Mouse (Mus musculus): ENCODE data around the gene Fabp1. TPM values are rescaled to one million over a fixed set of nuclear protein-coding genes. Genes with fewer than 3 reads are reported as not detected.

The Fabp1 gene
- polyA plus RNA-seq, 1 experiment from 2014 or later: not detected

- H3K4me3 ChIP-seq (replicated peaks): no peak overlapping the region
These were observed 10.0 kb upstream of the Fabp1 start for GRCm38 (mm10) chr6:71189578-71189977.

GRCm38 (mm10) chr6:71190501-71190900, 9.1 kb upstream of the Fabp1 start:
- no peak overlapping the region for H3K9ac ChIP-seq
- H3K4me2 ChIP-seq: no peak overlapping the region
- ATAC-seq (ENCODE audit: low FRiP score): no peak
- no peaks in the 10 kb centered on the region for H3K36me3 ChIP-seq (replicated peaks)
- 74% methylated on average over 2 of the region's 2 CpGs for WGBS
- no peaks in the 10 kb centered on the region for H3K9me3 ChIP-seq
- H3K27ac ChIP-seq: no peak overlapping the region
- no peaks in the 10 kb centered on the region for H3K4me1 ChIP-seq
- H3K4me3 ChIP-seq (replicated peaks): no peak overlapping the region
- no peaks in the 10 kb centered on the region for H3K27me3 ChIP-seq

More at GRCm38 (mm10) chr6:71189578-71189977, 10.0 kb upstream of the Fabp1 start:
- Histone ChIP-seq H3K27ac (no peak overlapping the region), H3K4me1 (no peaks in the 10 kb centered on the region), H3K27me3 (no peaks in the 10 kb centered on the region), H3K36me3 (replicated peaks) (no peaks in the 10 kb centered on the region), H3K4me2 (no peak overlapping the region), H3K9ac (no peak overlapping the region), H3K9me3 (no peaks in the 10 kb centered on the region)
- no peak for ATAC-seq (ENCODE audit: low FRiP score)
- WGBS: 87% methylated on average over 1 of the region's 1 CpGs

GRCm38 (mm10) chr6:71193151-71193740, 6.4 kb upstream of the Fabp1 start:
- no peak overlapping the region for H3K27ac ChIP-seq
- no peaks in the 10 kb centered on the region for H3K36me3 ChIP-seq (replicated peaks)
- H3K4me1 ChIP-seq: no peaks in the 10 kb centered on the region
- no peaks in the 10 kb centered on the region for H3K9me3 ChIP-seq
- H3K27me3 ChIP-seq: no peaks in the 10 kb centered on the region
- ATAC-seq (ENCODE audit: low FRiP score): no peak
- no peak overlapping the region for H3K9ac ChIP-seq
- WGBS: 83% methylated on average over 6 of the region's 6 CpGs
- no peak overlapping the region for H3K4me2 ChIP-seq
- no peak overlapping the region for H3K4me3 ChIP-seq (replicated peaks)

- Histone ChIP-seq H3K4me2 (no peak overlapping the region), H3K9me3 (no peaks in the 10 kb centered on the region), H3K9ac (no peak overlapping the region), H3K27ac (no peak overlapping the region), H3K36me3 (replicated peaks) (no peaks in the 10 kb centered on the region), H3K4me1 (no peaks in the 10 kb centered on the region), H3K4me3 (replicated peaks) (no peak overlapping the region), H3K27me3 (no peaks in the 10 kb centered on the region)
- ATAC-seq (ENCODE audit: low FRiP score): no peak
These were observed 3.5 kb upstream of the Fabp1 start for GRCm38 (mm10) chr6:71196107-71196506.

GRCm38 (mm10) chr6:71197636-71198535, 1.7 kb upstream of the Fabp1 start:
- no peak overlapping the region for H3K4me3 ChIP-seq (replicated peaks)
- H3K9ac ChIP-seq: no peak overlapping the region
- no peaks in the 10 kb centered on the region; the same call in 1 of the 2 replicates for H3K4me1 ChIP-seq
- no peaks in the 10 kb centered on the region for H3K27me3 ChIP-seq
- WGBS: 87% methylated on average over 13 of the region's 13 CpGs
- no peaks in the 10 kb centered on the region for H3K36me3 ChIP-seq (replicated peaks)
- no peak overlapping the region for H3K4me2 ChIP-seq
- ATAC-seq (ENCODE audit: low FRiP score): no peak
- H3K9me3 ChIP-seq: no peaks in the 10 kb centered on the region
- H3K27ac ChIP-seq: no peak overlapping the region

- WGBS: 62% methylated on average over 5 of the region's 5 CpGs
These were observed 2.3 kb downstream of the Fabp1 start for GRCm38 (mm10) chr6:71201925-71202324.

GRCm38 (mm10) chr6:71203674-71204073, 4.0 kb downstream of the Fabp1 start:
- H3K9ac ChIP-seq: no peak overlapping the region
- no peaks in the 10 kb centered on the region for H3K27me3 ChIP-seq
- no peak overlapping the region for H3K27ac ChIP-seq
- H3K4me1 ChIP-seq: no peaks in the 10 kb centered on the region; the same call in 1 of the 2 replicates
- H3K9me3 ChIP-seq: no peaks in the 10 kb centered on the region
- H3K4me2 ChIP-seq: no peak overlapping the region
- WGBS: 88% methylated on average over 5 of the region's 5 CpGs
- H3K36me3 ChIP-seq (replicated peaks): no peaks in the 10 kb centered on the region
- no peak overlapping the region for H3K4me3 ChIP-seq (replicated peaks)
- ATAC-seq (ENCODE audit: low FRiP score): no peak

More at GRCm38 (mm10) chr6:71201925-71202324, 2.3 kb downstream of the Fabp1 start:
- Histone ChIP-seq H3K27me3 (no peaks in the 10 kb centered on the region), H3K27ac (no peak overlapping the region), H3K36me3 (replicated peaks) (no peaks in the 10 kb centered on the region), H3K4me3 (replicated peaks) (no peak overlapping the region), H3K4me2 (no peak overlapping the region), H3K9me3 (no peaks in the 10 kb centered on the region), H3K4me1 (no peaks in the 10 kb centered on the region; the same call in 1 of the 2 replicates), H3K9ac (no peak overlapping the region)
- no peak for ATAC-seq (ENCODE audit: low FRiP score)

- Histone ChIP-seq H3K4me3 (replicated peaks) (no peak overlapping the region), H3K27me3 (no peaks in the 10 kb centered on the region), H3K9ac (no peak overlapping the region), H3K4me2 (no peak overlapping the region), H3K4me1 (no peaks in the 10 kb centered on the region; the same call in 1 of the 2 replicates), H3K36me3 (replicated peaks) (no peaks in the 10 kb centered on the region), H3K9me3 (no peaks in the 10 kb centered on the region), H3K27ac (no peak overlapping the region)
- 92% methylated on average over 8 of the region's 8 CpGs for WGBS
- no peak for ATAC-seq (ENCODE audit: low FRiP score)
These were observed 4.5 kb downstream of the Fabp1 start for GRCm38 (mm10) chr6:71204166-71204565.

GRCm38 (mm10) chr6:71208691-71209090, 9.1 kb downstream of the Fabp1 start:
- ATAC-seq (ENCODE audit: low FRiP score): no peak
- no peak overlapping the region for H3K4me3 ChIP-seq (replicated peaks)

GRCm38 (mm10) chr6:71211917-71212316, 12.3 kb downstream of the Fabp1 start:
- Histone ChIP-seq H3K4me1 (no peaks in the 10 kb centered on the region), H3K36me3 (replicated peaks) (no peaks in the 10 kb centered on the region), H3K27me3 (no peaks in the 10 kb centered on the region), H3K9ac (no peak overlapping the region), H3K4me3 (replicated peaks) (no peak overlapping the region), H3K9me3 (no peaks in the 10 kb centered on the region), H3K27ac (no peak overlapping the region), H3K4me2 (no peak overlapping the region)
- ATAC-seq (ENCODE audit: low FRiP score): no peak
- WGBS: 64% methylated on average over 7 of the region's 7 CpGs

More at GRCm38 (mm10) chr6:71208691-71209090, 9.1 kb downstream of the Fabp1 start:
- 80% methylated on average over 2 of the region's 2 CpGs for WGBS
- Histone ChIP-seq H3K9ac (no peak overlapping the region), H3K9me3 (no peaks in the 10 kb centered on the region), H3K4me2 (no peak overlapping the region), H3K27ac (no peak overlapping the region), H3K36me3 (replicated peaks) (no peaks in the 10 kb centered on the region), H3K4me1 (no peaks in the 10 kb centered on the region), H3K27me3 (no peaks in the 10 kb centered on the region)

GRCm38 (mm10) chr6:71212471-71212870, 12.8 kb downstream of the Fabp1 start:
- WGBS: 93% methylated on average over 3 of the region's 3 CpGs
- Histone ChIP-seq H3K27ac (no peak overlapping the region), H3K9ac (no peak overlapping the region), H3K9me3 (no peaks in the 10 kb centered on the region), H3K4me2 (no peak overlapping the region), H3K27me3 (no peaks in the 10 kb centered on the region), H3K4me1 (no peaks in the 10 kb centered on the region), H3K4me3 (replicated peaks) (no peak overlapping the region), H3K36me3 (replicated peaks) (no peaks in the 10 kb centered on the region)
- ATAC-seq (ENCODE audit: low FRiP score): no peak

GRCm38 (mm10) chr6:71221501-71221900, 21.9 kb downstream of the Fabp1 start:
- H3K4me3 ChIP-seq (replicated peaks): no peak overlapping the region
- no peak overlapping the region for H3K4me2 ChIP-seq
- no peaks in the 10 kb centered on the region for H3K9me3 ChIP-seq
- H3K9ac ChIP-seq: no peak overlapping the region
- ATAC-seq (ENCODE audit: low FRiP score): no peak
- H3K4me1 ChIP-seq: peaks cover 5% of the 10 kb centered on the region
- 86% methylated on average over 4 of the region's 4 CpGs for WGBS
- H3K27me3 ChIP-seq: no peaks in the 10 kb centered on the region
- H3K36me3 ChIP-seq (replicated peaks): no peaks in the 10 kb centered on the region
- no peak overlapping the region for H3K27ac ChIP-seq
